Mouse (Mus musculus) brain, embryonic 14.5 days (tissue): ENCODE results near the gene Erc2.

Source experiments
- CTCF ChIP-seq: fragments of 200-500 bp; IDR thresholded peaks from 2 replicates; pipeline ENCODE4 v1.5.1; 2012; ENCODE audit warnings: inconsistent platforms, mild to moderate bottlenecking, moderate library complexity, borderline replicate concordance; ENCODE audit not compliant: insufficient read depth, insufficient read length; ENCODE audit errors: extremely low read depth
- POLR2A ChIP-seq: fragments of 200-500 bp; IDR thresholded peaks from 2 replicates; pipeline ENCODE4 v1.6.1; 2012; ENCODE audit warnings: mild to moderate bottlenecking, inconsistent platforms, borderline replicate concordance; ENCODE audit not compliant: poor library complexity, insufficient read depth, insufficient read length, severe bottlenecking; ENCODE audit errors: extremely low read depth

GRCm38 (mm10) chr14:28399897-28400296 is 777.7 kb downstream of the Erc2 start:
- TF ChIP-seq POLR2A, result no peak
- TF ChIP-seq CTCF, result no peak
